9 mouse cellular contexts compared by ENCODE assay signal in genomic region chr1:111633860-111634460, GRCm38 (mm10).
DNase-seq lines count a peak whose midpoint lies in the region; ATAC-seq lines count a peak whose summit lies in the region.
"Had no signal": no experiment of that assay in that cellular context is flagged by ENCODE, and none has a peak within 500 bp of the region (broad histone marks: within the 10 kb centered on the region; RNA-seq: fewer than 3 reads in every experiment).

No protein-coding gene starts in this region.

- no peaks in the 10 kb centered on the region for H3K9me3 ChIP-seq in midbrain, embryonic 16.5 days (replicated peaks; ENCODE audit: control insufficient read depth, low read length, poor library complexity, severe bottlenecking)
- H3K9me3 ChIP-seq: heart, embryonic 15.5 days had no signal

- 42% methylated on average over 3 of the region's 3 CpGs for WGBS in midbrain, embryonic 16.5 days

- no peaks in the 10 kb centered on the region for H3K36me3 ChIP-seq in midbrain, embryonic 16.5 days (ENCODE audit: control insufficient read depth, insufficient read depth, low read length)
- H3K36me3 ChIP-seq: heart, embryonic 15.5 days had no signal

- H3K27ac ChIP-seq in midbrain, embryonic 16.5 days (ENCODE audit: low read length): no peak overlapping the region
- H3K27ac ChIP-seq: heart, embryonic 15.5 days had no signal

- H3K4me3 ChIP-seq in midbrain, embryonic 16.5 days (ENCODE audit: low read depth, low read length): no peak overlapping the region
- H3K4me3 ChIP-seq: heart, embryonic 15.5 days had no signal

- DNase-seq in left cerebral cortex, adult 11 months (ENCODE audit: low spot score): peak; percentile 5
- no peak for DNase-seq in left cerebral cortex, postnatal 36 days (ENCODE audit: low spot score in 2 of 2)
- peak; percentile 19 for DNase-seq in MN1 (ENCODE audit: low spot score)
- DNase-seq in embryo, embryonic 9.5 days (ENCODE audit: extremely low spot score): peak; percentile 16
- no peak for DNase-seq in gastrocnemius, postnatal 36 days
- no peak for DNase-seq in lung, postnatal 4 days
- no peak for DNase-seq in urinary bladder, postnatal 14 days (ENCODE audit: low spot score)

- no peaks in the 10 kb centered on the region for H3K27me3 ChIP-seq in midbrain, embryonic 16.5 days (ENCODE audit: control insufficient read depth, insufficient read depth, low read depth, low read length)
- H3K27me3 ChIP-seq: heart, embryonic 15.5 days had no signal

- no peak overlapping the region for H3K9ac ChIP-seq in midbrain, embryonic 16.5 days (ENCODE audit: low read depth, low read length)
- H3K9ac ChIP-seq: heart, embryonic 15.5 days had no signal

- no peak overlapping the region for H3K4me2 ChIP-seq in midbrain, embryonic 16.5 days (ENCODE audit: low read length)
- H3K4me2 ChIP-seq: heart, embryonic 15.5 days had no signal

- peak; percentile 97 for ATAC-seq in midbrain, embryonic 16.5 days

- no peaks in the 10 kb centered on the region for H3K4me1 ChIP-seq in midbrain, embryonic 16.5 days (ENCODE audit: control insufficient read depth, insufficient read depth, low read length)
- H3K4me1 ChIP-seq: heart, embryonic 15.5 days had no signal

- intact Hi-C loops in left cerebral cortex, postnatal 36 days (cut with DNase I): no loop called here
- intact Hi-C loops in gastrocnemius, postnatal 36 days (cut with DNase I): no loop called here

Comparison
In these comparisons a context has a peak if more than half of its experiments do, and no peak if none do; other contexts are left out.
1. DNase-seq: peak in left cerebral cortex, adult 11 months (single experiment), MN1 (single experiment) and embryo, embryonic 9.5 days (single experiment); none in left cerebral cortex, postnatal 36 days (0 of 2), gastrocnemius, postnatal 36 days (0 of 2), lung, postnatal 4 days (0 of 2) and urinary bladder, postnatal 14 days (single experiment).